Mouse (Mus musculus) intestine, postnatal 0 days (tissue): Measurements from ENCODE around the gene Cd79b. TPM values are rescaled to one million over a fixed set of nuclear protein-coding genes. Genes with fewer than 3 reads are reported as not detected.

Experiments
- ATAC-seq: fragments of 200-750 bp; cut with Nextera tagmentation; 2 replicates; pipeline ENCODE4 v1.8.0; 2017; ENCODE audit warnings: mild to moderate bottlenecking, moderate TSS enrichment, moderate library complexity
- H3K27ac ChIP-seq: fragments of 300-500 bp; sonication (generic); 2 replicates; pipeline ENCODE4 v1.5.1; 2014; ENCODE audit warnings: mild to moderate bottlenecking, low read depth, low read length, moderate library complexity
- H3K27me3 ChIP-seq: fragments of 300-500 bp; sonication (generic); replicated peaks from 2 replicates; pipeline ENCODE4 v1.6.1; 2014; ENCODE audit warnings: low read length, mixed read lengths; ENCODE audit not compliant: control insufficient read depth, insufficient read depth
- H3K36me3 ChIP-seq: fragments of 300-500 bp; sonication (generic); 2 replicates; pipeline ENCODE4 v1.6.1; 2014; ENCODE audit warnings: mild to moderate bottlenecking, moderate library complexity; ENCODE audit not compliant: control insufficient read depth, insufficient read depth
- H3K4me1 ChIP-seq: fragments of 300-500 bp; sonication (generic); replicated peaks from 2 replicates; pipeline ENCODE4 v1.6.1; 2014; ENCODE audit warnings: antibody characterized with exemption, low read length, mixed read lengths; ENCODE audit not compliant: control insufficient read depth, insufficient read depth
- H3K4me2 ChIP-seq: fragments of 300-500 bp; sonication (generic); replicated peaks from 2 replicates; pipeline ENCODE4 v1.6.1; 2014; ENCODE audit warnings: low read depth, mild to moderate bottlenecking, moderate library complexity
- H3K4me3 ChIP-seq: fragments of 300-500 bp; sonication (generic); 2 replicates; pipeline ENCODE4 v1.5.1; 2014; ENCODE audit warnings: low read depth, low read length
- H3K9ac ChIP-seq: fragments of 300-500 bp; sonication (generic); 2 replicates; pipeline ENCODE4 v1.6.1; 2014; ENCODE audit warnings: mild to moderate bottlenecking, low read depth, low read length
- H3K9me3 ChIP-seq: fragments of 300-500 bp; sonication (generic); 2 replicates; pipeline ENCODE4 v1.6.1; 2016; ENCODE audit warnings: mixed run types; ENCODE audit not compliant: control insufficient read depth
- CTCF ChIP-seq: sonication (generic); IDR thresholded peaks from 2 replicates; pipeline ENCODE4 v1.5.1; 2016; ENCODE audit warnings: low read depth, mild to moderate bottlenecking, control low read depth, antibody characterized with exemption, moderate library complexity
- WGBS: fragments of 180-500 bp; shearing (Covaris S2); extraction: QIAGEN DNeasy Blood & Tissue Kit; methylation state at CpG from one replicate; pipeline ENCODE4 v1.1.7; 2014; 5-methylcytosine and 5-hydroxymethylcytosine counted together
- polyA plus RNA-seq: library from polyadenylated mRNA; unstranded; fragments of >200 nt; fragmentation: Nextera tagmentation; extraction: Ambion mirVana; gene quantifications from 2 replicates; pipeline ENCODE4 v1.2.1, GENCODE M21; 2015

The Cd79b gene
- polyA plus RNA-seq, 1 experiment from 2014 or later = 1.5 TPM

DNA sequence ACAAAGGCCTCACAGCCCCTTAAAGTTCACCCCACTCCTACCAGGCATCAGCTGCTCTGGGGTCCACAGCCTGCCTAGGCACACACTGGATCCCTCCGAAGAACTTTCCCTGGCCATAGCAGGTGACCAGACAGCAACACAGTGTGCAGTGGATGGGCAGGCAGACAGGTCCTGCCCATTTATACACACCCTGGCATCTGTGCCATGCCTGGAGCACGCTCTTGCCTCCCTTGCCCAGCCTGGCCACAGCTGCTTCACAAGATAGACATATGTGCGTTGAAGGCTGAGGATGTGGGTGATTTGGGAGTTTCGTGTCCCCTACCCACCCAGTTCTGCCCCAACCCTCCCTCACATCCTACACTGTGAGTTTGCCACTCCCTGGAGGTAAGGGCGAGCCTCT is 23.5 kb upstream of the Cd79b start:
- H3K27me3 ChIP-seq = no peaks in the 10 kb centered on the region
- WGBS = 86% methylated on average over 5 of the region's 5 CpGs
- no peak for ATAC-seq

DNA sequence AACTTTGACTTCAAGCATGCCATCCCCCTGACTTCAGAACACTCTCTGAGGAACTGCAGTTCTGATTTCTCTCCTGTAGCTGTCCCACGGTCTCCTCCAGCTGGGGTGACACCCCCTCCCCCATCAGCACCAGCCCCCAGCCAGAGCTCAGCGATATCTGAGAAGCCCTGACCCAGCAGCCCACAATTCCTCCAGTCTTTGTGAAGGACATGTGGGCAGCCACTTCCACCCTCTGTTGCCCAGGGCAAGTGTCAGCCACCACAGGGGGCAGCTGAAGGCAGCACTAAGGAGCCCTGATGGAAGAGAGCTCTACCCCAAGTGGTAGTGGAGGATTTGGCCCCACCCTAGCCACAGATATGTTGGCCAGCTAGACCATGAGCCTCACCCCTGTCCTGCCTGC is 19.5 kb upstream of the Cd79b start:
- Histone ChIP-seq H3K4me3 (no peak overlapping the region), H3K27ac (no peak overlapping the region), H3K9me3 (no peaks in the 10 kb centered on the region), H3K4me1 (no peaks in the 10 kb centered on the region), H3K27me3 (no peaks in the 10 kb centered on the region), H3K4me2 (no peak overlapping the region), H3K9ac (no peak overlapping the region), H3K36me3 (no peaks in the 10 kb centered on the region)
- TF ChIP-seq CTCF = no peak
- ATAC-seq = no peak
- 4% methylated on average over 2 of the region's 2 CpGs for WGBS

More for the DNA sequence above, 23.5 kb upstream of the Cd79b start:
- no peak overlapping the region for H3K9ac ChIP-seq
- no peak overlapping the region for H3K4me2 ChIP-seq
- TF ChIP-seq CTCF = no peak
- no peaks in the 10 kb centered on the region for H3K9me3 ChIP-seq
- no peaks in the 10 kb centered on the region for H3K36me3 ChIP-seq
- H3K27ac ChIP-seq = no peak overlapping the region
- H3K4me1 ChIP-seq = no peaks in the 10 kb centered on the region
- H3K4me3 ChIP-seq = no peak overlapping the region

DNA sequence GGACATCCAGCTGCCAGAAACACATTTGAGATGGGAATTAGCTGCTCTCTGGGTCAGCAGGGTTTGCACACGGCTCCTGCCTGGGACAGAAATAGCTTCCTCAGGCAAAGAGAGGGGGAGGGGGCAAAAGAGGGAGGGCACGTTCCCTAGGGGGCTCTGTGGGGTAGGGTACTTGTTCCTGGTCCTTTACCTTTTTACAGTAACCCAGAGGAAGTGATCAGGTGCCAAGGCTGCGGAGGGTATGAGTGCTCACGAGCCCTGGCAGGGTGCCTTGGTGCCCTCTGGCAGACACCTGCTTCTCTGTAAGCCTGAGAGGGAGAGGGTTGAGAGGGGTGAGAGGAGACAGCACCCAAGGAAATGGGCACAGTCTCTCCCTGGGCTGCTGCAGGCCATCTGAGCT is 17.9 kb upstream of the Cd79b start:
- H3K27ac ChIP-seq = no peak overlapping the region
- H3K4me1 ChIP-seq = no peaks in the 10 kb centered on the region
- H3K4me3 ChIP-seq = no peak overlapping the region
- no peak for TF ChIP-seq CTCF
- H3K27me3 ChIP-seq = no peaks in the 10 kb centered on the region
- 43% methylated on average over 4 of the region's 4 CpGs for WGBS
- no peak overlapping the region for H3K9ac ChIP-seq
- H3K9me3 ChIP-seq = no peaks in the 10 kb centered on the region
- H3K36me3 ChIP-seq = no peaks in the 10 kb centered on the region
- H3K4me2 ChIP-seq = no peak overlapping the region
- no peak for ATAC-seq

- TF ChIP-seq CTCF = peak; percentile 71
- 47% methylated on average over 7 of the region's 7 CpGs for WGBS
- no peak for ATAC-seq
These were observed 15.1 kb upstream of the Cd79b start for GRCm38 (mm10) chr11:106329682-106330081.

DNA sequence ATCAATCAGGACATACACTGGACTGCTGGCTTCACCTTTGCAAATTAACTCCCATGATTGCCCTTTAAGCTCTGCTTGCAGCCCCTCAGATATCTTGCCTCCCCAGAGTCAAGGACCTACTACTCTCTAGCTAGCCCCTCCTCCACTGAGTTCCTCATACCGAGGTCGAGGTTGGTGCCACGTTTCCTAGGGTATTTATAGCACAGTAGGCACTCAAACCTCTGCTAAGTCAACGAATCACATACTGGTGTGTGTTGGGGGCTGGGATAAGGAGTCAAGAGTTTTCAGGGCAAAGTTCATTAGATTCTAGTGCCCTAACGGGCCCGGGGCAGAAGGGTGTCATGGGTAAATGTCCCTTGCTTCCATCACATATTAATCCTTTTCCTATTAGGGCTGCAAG is 14.6 kb upstream of the Cd79b start:
- no peaks in the 10 kb centered on the region for H3K9me3 ChIP-seq
- peak; percentile 15; the same call in 1 of the 2 replicates for ATAC-seq
- no peak overlapping the region for H3K27ac ChIP-seq
- no peaks in the 10 kb centered on the region for H3K36me3 ChIP-seq
- H3K9ac ChIP-seq = no peak overlapping the region
- H3K4me2 ChIP-seq = no peak overlapping the region
- no peaks in the 10 kb centered on the region for H3K27me3 ChIP-seq
- H3K4me1 ChIP-seq = no peaks in the 10 kb centered on the region
- WGBS = 28% methylated on average over 6 of the region's 6 CpGs
- no peak overlapping the region for H3K4me3 ChIP-seq
- TF ChIP-seq CTCF = no peak

More at GRCm38 (mm10) chr11:106329682-106330081, 15.1 kb upstream of the Cd79b start:
- no peak overlapping the region for H3K4me3 ChIP-seq
- no peak overlapping the region for H3K27ac ChIP-seq
- no peak overlapping the region for H3K9ac ChIP-seq
- H3K36me3 ChIP-seq = no peaks in the 10 kb centered on the region
- no peak overlapping the region for H3K4me2 ChIP-seq
- H3K4me1 ChIP-seq = no peaks in the 10 kb centered on the region
- no peaks in the 10 kb centered on the region for H3K27me3 ChIP-seq
- H3K9me3 ChIP-seq = no peaks in the 10 kb centered on the region

- Histone ChIP-seq H3K27ac (no peak overlapping the region), H3K4me3 (no peak overlapping the region), H3K9me3 (no peaks in the 10 kb centered on the region), H3K27me3 (no peaks in the 10 kb centered on the region), H3K36me3 (no peaks in the 10 kb centered on the region), H3K4me1 (no peaks in the 10 kb centered on the region), H3K4me2 (no peak overlapping the region), H3K9ac (no peak overlapping the region)
- 55% methylated on average over 5 of the region's 5 CpGs for WGBS
- ATAC-seq = no peak
- TF ChIP-seq CTCF = no peak
These were observed 14.0 kb upstream of the Cd79b start for GRCm38 (mm10) chr11:106328521-106328920.

GRCm38 (mm10) chr11:106326475-106326874 is 11.9 kb upstream of the Cd79b start:
- WGBS = 87% methylated on average over 8 of the region's 8 CpGs
- Histone ChIP-seq H3K4me3 (no peak overlapping the region), H3K27ac (no peak overlapping the region), H3K9ac (no peak overlapping the region), H3K27me3 (no peaks in the 10 kb centered on the region), H3K36me3 (no peaks in the 10 kb centered on the region), H3K4me1 (no peaks in the 10 kb centered on the region), H3K4me2 (no peak overlapping the region), H3K9me3 (no peaks in the 10 kb centered on the region)
- TF ChIP-seq CTCF = no peak
- ATAC-seq = no peak
